Mouse (Mus musculus): Measurements from ENCODE around the gene Mapk8ip2. TPM values are rescaled to one million over a fixed set of nuclear protein-coding genes. Genes with fewer than 3 reads are reported as not detected.
"Not testable (repeated sequence)": the region's sequence is repeated elsewhere in the genome, so short reads cannot be mapped to it uniquely, and the experiment has no call there.

The Mapk8ip2 gene
- polyA plus RNA-seq, 1 experiment from 2014 or later, result 0.34 TPM

DNA sequence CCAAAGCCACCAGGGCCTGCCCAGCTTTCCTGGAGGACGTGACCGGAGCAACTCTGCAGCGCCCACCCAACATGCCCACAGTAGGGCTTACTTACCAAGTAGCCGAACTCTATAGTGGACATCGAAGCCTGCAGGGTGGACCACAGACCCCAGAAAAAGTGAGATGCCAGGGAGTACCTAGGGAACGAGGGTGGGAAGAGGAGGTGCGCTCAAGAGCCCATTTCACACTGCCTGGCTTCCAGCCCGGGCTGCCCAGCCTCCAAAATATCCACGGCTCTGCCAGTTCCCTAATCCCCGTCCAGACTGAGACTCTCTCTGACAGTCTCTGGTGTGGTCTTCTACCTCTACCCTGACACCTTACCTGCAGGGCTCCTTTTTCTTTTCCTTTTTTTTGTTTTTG is 27.0 kb upstream of the Mapk8ip2 start:
- Histone ChIP-seq H3K27me3 (ENCODE audit: control insufficient read depth, insufficient read depth, low read length) (no peaks in the 10 kb centered on the region), H3K4me3 (ENCODE audit: low read length) (no peak overlapping the region), H3K9me3 (ENCODE audit: control insufficient read depth, low read length) (no peaks in the 10 kb centered on the region), H3K4me1 (ENCODE audit: control insufficient read depth, insufficient read depth, low read length) (peaks cover 4% of the 10 kb centered on the region; the same call in 1 of the 2 replicates), H3K9ac (ENCODE audit: low read depth, low read length) (no peak overlapping the region), H3K27ac (ENCODE audit: low read depth, low read length) (no peak overlapping the region), H3K36me3 (ENCODE audit: control insufficient read depth, insufficient read depth, low read length) (peaks cover 21% of the 10 kb centered on the region), H3K4me2 (replicated peaks; ENCODE audit: low read depth, low read length) (no peak overlapping the region)
- 95% methylated on average over 10 of the region's 10 CpGs for WGBS
- ATAC-seq (ENCODE audit: low FRiP score, low TSS enrichment), result no peak

DNA sequence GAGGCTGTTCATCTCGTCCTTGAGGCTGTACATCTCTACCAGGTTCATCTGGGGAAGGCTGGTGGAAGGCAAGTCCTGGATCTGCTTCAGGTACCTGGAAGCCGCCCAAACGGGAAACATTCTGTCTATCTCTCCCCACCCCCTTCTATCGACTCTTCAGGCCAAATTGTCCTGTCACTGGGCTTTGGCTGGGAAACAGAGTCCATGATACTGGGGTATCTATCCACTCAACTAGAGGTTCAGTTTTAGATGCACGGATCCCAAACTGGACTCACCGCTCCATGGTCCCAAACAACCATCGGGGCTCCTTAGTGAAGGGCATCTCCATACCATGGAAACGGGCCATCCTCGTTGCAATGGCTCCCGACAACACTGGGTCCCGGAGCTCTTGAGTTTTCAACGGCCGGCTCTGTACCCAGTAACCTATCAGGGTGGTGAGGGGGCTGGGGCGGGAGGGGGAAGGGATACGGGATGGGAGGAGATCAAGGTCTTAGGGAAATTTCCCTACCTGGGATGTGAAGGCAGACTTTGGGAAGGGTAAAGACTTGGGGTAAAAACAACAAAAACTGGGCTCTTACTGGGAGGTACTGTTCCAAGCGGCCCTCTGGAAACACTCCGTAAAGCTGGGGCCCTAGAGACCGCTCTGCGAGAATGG is 25.4 kb upstream of the Mapk8ip2 start:
- ATAC-seq (ENCODE audit: low FRiP score, low TSS enrichment), result no peak
- no peaks in the 10 kb centered on the region for H3K9me3 ChIP-seq (ENCODE audit: control insufficient read depth, low read length)
- H3K9ac ChIP-seq (ENCODE audit: low read depth, low read length), result peak overlapping the region; percentile 68; the same call in 1 of the 2 replicates
- peaks cover 4% of the 10 kb centered on the region; the same call in 1 of the 2 replicates for H3K4me1 ChIP-seq (ENCODE audit: control insufficient read depth, insufficient read depth, low read length)
- no peak overlapping the region for H3K27ac ChIP-seq (ENCODE audit: low read depth, low read length)
- H3K4me2 ChIP-seq (replicated peaks; ENCODE audit: low read depth, low read length), result peak overlapping the region; percentile 89
- peaks cover 21% of the 10 kb centered on the region for H3K36me3 ChIP-seq (ENCODE audit: control insufficient read depth, insufficient read depth, low read length)
- WGBS, result 86% methylated on average over 19 of the region's 19 CpGs
- peak overlapping the region; percentile 72 for H3K4me3 ChIP-seq (ENCODE audit: low read length)
- H3K27me3 ChIP-seq (ENCODE audit: control insufficient read depth, insufficient read depth, low read length), result no peaks in the 10 kb centered on the region

GRCm38 (mm10) chr15:89428821-89429351 is 24.8 kb upstream of the Mapk8ip2 start:
- peak; percentile 70 for ATAC-seq (ENCODE audit: low FRiP score, low TSS enrichment)
- Histone ChIP-seq H3K27me3 (ENCODE audit: control insufficient read depth, insufficient read depth, low read length) (no peaks in the 10 kb centered on the region), H3K4me2 (replicated peaks; ENCODE audit: low read depth, low read length) (peak overlapping the region; percentile 89), H3K4me1 (ENCODE audit: control insufficient read depth, insufficient read depth, low read length) (peaks cover 4% of the 10 kb centered on the region; the same call in 1 of the 2 replicates), H3K9me3 (ENCODE audit: control insufficient read depth, low read length) (no peaks in the 10 kb centered on the region), H3K36me3 (ENCODE audit: control insufficient read depth, insufficient read depth, low read length) (peaks cover 21% of the 10 kb centered on the region), H3K4me3 (ENCODE audit: low read length) (peak overlapping the region; percentile 72), H3K9ac (ENCODE audit: low read depth, low read length) (peak overlapping the region; percentile 68), H3K27ac (ENCODE audit: low read depth, low read length) (no peak overlapping the region)
- WGBS, result 5% methylated on average over 18 of the region's 22 CpGs

DNA sequence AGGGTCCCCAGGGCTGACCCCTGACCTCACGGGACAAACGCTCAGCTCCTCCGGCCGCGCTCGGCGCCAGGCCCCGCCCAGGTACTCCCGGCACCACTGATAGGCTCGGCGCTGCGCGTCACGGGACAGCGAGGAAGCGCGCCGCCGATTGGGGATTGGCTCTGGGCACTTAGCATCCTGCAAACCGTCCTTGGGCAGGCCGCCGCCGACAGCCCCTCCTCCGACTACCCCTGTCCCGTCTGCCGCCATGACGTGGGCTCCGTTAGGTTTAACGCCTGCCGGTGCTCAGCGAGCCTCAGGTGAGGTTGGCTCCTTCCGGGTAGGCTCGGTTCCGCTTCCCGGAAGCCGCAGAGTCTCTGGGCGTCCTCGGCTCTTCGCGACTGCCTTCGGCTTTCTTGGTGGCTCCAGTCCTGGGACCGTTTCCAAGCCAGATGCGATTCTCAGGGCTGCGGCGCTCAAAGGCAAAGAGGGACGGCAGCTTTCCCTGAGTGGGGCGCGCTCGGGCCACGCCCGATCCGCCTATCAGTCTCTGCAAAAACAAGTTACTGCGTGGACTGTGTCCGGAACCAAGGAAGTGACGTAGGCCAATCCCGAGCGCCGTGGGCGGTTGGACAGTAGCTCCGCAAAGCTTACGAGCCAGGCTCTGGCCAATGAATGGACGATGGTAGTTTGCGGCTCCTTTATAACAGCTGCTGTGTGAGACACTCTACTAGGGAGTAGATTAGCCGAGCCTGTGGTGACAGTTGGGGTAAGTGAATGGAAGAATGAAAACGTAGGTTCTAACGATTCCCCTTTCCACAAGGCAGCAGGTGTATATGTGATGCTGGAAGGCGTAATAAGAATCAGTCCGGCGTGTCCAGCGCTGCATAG is 24.1 kb upstream of the Mapk8ip2 start, which contains the start of the genes C730034F03Rik, Gm44502 and Chkb:
C730034F03Rik (plus strand) TSS at position 238 of the 870 bp plus-strand sequence.
Gm44502 (minus strand) TSS at position 345 of the 870 bp plus-strand sequence.
Chkb (minus strand) TSS at position 557 of the 870 bp plus-strand sequence.
- H3K27me3 ChIP-seq (ENCODE audit: control insufficient read depth, insufficient read depth, low read length), result no peaks in the 10 kb centered on the region
- WGBS, result under 1% methylated on average over 70 of the region's 70 CpGs

DNA sequence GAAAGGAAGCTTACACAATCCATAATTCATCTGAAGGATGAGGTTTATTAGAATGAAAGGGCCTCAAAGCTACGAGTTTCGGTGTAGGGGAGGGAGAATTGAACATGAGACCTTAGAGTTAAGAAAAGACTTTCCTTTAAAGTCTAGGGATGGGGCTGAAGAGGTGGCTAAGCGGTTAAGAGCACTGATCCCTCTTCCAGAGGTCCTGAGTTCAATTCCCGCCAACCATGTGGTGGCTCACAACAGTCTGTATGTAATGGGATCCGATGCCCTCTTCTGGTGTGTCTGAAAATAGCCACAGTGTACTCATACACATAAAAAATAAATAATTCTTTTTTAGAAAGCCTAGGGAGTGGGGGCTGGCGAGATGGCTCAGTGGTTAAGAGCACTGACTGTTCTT is 23.4 kb upstream of the Mapk8ip2 start:
- ATAC-seq (ENCODE audit: low FRiP score, low TSS enrichment), result no peak; the same call in 1 of the 2 replicates
- WGBS, result 53% methylated on average over 6 of the region's 6 CpGs

More for the DNA sequence above, 24.1 kb upstream of the Mapk8ip2 start, which contains the start of the genes C730034F03Rik, Gm44502 and Chkb:
- Histone ChIP-seq H3K36me3 (ENCODE audit: control insufficient read depth, insufficient read depth, low read length) (peaks cover 21% of the 10 kb centered on the region), H3K4me2 (replicated peaks; ENCODE audit: low read depth, low read length) (peak within 1 kb of the TSS; percentile 89), H3K9ac (ENCODE audit: low read depth, low read length) (peak within 1 kb of the TSS; percentile 68), H3K4me1 (ENCODE audit: control insufficient read depth, insufficient read depth, low read length) (peaks cover 4% of the 10 kb centered on the region; the same call in 1 of the 2 replicates), H3K27ac (ENCODE audit: low read depth, low read length) (peak within 1 kb of the TSS; percentile 94), H3K9me3 (ENCODE audit: control insufficient read depth, low read length) (no peaks in the 10 kb centered on the region), H3K4me3 (ENCODE audit: low read length) (peak within 1 kb of the TSS; percentile 72)
- peak; percentile 93 for ATAC-seq (ENCODE audit: low FRiP score, low TSS enrichment)

DNA sequence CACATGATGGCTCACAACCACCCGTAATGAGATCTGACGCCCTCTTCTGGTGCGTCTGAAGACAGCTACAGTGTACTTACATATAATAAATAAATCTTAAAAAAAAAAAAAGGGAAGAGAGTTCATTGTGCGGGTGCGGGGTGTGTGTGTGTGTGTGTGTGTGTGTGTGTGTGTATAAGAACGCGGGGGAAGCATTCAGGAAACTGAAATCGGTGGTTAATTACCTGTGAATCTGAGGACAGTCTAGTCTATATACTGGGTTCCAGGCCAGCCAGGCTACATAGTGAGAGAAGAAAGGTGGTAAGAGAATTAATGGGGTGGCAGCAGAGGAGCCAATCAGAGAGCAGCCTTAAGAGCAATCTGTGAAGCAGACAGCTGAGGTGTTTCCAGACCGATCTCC is 22.9 kb upstream of the Mapk8ip2 start:
- ATAC-seq (ENCODE audit: low FRiP score, low TSS enrichment); H3K4me3 ChIP-seq (ENCODE audit: low read length); H3K4me1 ChIP-seq (ENCODE audit: control insufficient read depth, insufficient read depth, low read length); H3K27me3 ChIP-seq (ENCODE audit: control insufficient read depth, insufficient read depth, low read length); H3K9me3 ChIP-seq (ENCODE audit: control insufficient read depth, low read length); H3K27ac ChIP-seq (ENCODE audit: low read depth, low read length); H3K9ac ChIP-seq (ENCODE audit: low read depth, low read length); H3K4me2 ChIP-seq (replicated peaks; ENCODE audit: low read depth, low read length): not testable (repeated sequence)
- H3K36me3 ChIP-seq (ENCODE audit: control insufficient read depth, insufficient read depth, low read length), result peaks cover 21% of the 10 kb centered on the region
- 84% methylated on average over 9 of the region's 9 CpGs for WGBS

More for the DNA sequence above, 23.4 kb upstream of the Mapk8ip2 start:
- Histone ChIP-seq H3K27ac (ENCODE audit: low read depth, low read length) (peak overlapping the region; percentile 94), H3K4me3 (ENCODE audit: low read length) (peak overlapping the region; percentile 72), H3K4me2 (replicated peaks; ENCODE audit: low read depth, low read length) (peak overlapping the region; percentile 89), H3K27me3 (ENCODE audit: control insufficient read depth, insufficient read depth, low read length) (no peaks in the 10 kb centered on the region), H3K9me3 (ENCODE audit: control insufficient read depth, low read length) (no peaks in the 10 kb centered on the region), H3K9ac (ENCODE audit: low read depth, low read length) (peak overlapping the region; percentile 68), H3K4me1 (ENCODE audit: control insufficient read depth, insufficient read depth, low read length) (peaks cover 4% of the 10 kb centered on the region; the same call in 1 of the 2 replicates), H3K36me3 (ENCODE audit: control insufficient read depth, insufficient read depth, low read length) (peaks cover 21% of the 10 kb centered on the region)

DNA sequence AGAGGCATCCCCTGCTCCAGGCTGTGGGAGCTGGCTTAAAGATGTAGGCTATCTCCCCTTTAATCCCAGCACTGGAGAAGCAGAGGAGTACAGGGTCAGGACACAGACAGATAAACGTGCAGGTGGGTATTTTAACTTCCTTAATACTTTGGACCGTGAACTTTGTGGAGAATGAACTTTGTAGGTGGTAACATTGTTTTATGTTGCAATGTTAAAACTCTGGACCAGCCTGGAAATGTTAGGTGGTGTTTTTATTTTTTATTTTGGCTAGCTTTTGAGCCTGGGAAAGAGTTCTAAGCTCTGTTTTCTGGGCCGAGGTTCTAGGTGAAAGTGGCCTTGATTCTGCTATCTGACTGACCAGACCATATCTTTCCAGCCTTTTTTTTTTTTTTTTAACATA is 22.4 kb upstream of the Mapk8ip2 start:
- no peak for ATAC-seq (ENCODE audit: low FRiP score, low TSS enrichment)
- H3K36me3 ChIP-seq (ENCODE audit: control insufficient read depth, insufficient read depth, low read length), result peaks cover 16% of the 10 kb centered on the region

DNA sequence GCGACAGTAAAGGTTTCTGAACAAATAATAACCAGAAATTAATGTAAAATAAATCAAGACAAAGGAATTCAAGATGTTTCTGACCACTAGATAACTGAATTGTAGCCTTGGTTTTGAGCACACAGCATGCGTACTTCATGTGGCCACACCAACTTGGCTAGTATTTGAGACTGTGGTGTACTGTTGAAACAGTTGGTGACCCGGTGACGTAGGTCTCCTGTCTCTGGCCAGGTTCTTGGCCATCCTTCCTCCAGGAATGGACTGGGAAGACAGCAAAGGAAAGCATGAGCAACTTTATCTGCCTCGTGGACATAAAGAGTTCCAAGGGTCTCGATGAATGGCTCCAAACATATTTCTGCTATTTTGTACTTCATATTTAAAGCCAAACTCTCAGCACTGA is 21.9 kb upstream of the Mapk8ip2 start:
- H3K4me2 ChIP-seq (replicated peaks; ENCODE audit: low read depth, low read length), result no peak overlapping the region
- no peak overlapping the region for H3K9ac ChIP-seq (ENCODE audit: low read depth, low read length)
- H3K27me3 ChIP-seq (ENCODE audit: control insufficient read depth, insufficient read depth, low read length), result no peaks in the 10 kb centered on the region
- H3K4me1 ChIP-seq (ENCODE audit: control insufficient read depth, insufficient read depth, low read length), result peaks cover 4% of the 10 kb centered on the region; the same call in 1 of the 2 replicates
- 95% methylated on average over 6 of the region's 6 CpGs for WGBS
- H3K36me3 ChIP-seq (ENCODE audit: control insufficient read depth, insufficient read depth, low read length), result peaks cover 11% of the 10 kb centered on the region
- no peaks in the 10 kb centered on the region for H3K9me3 ChIP-seq (ENCODE audit: control insufficient read depth, low read length)
- H3K27ac ChIP-seq (ENCODE audit: low read depth, low read length), result no peak overlapping the region
- no peak overlapping the region for H3K4me3 ChIP-seq (ENCODE audit: low read length)
- ATAC-seq (ENCODE audit: low FRiP score, low TSS enrichment), result no peak

More for the DNA sequence above, 22.4 kb upstream of the Mapk8ip2 start:
- no peak overlapping the region for H3K27ac ChIP-seq (ENCODE audit: low read depth, low read length)
- no peaks in the 10 kb centered on the region for H3K9me3 ChIP-seq (ENCODE audit: control insufficient read depth, low read length)
- peaks cover 4% of the 10 kb centered on the region; the same call in 1 of the 2 replicates for H3K4me1 ChIP-seq (ENCODE audit: control insufficient read depth, insufficient read depth, low read length)
- no peak overlapping the region for H3K9ac ChIP-seq (ENCODE audit: low read depth, low read length)
- H3K27me3 ChIP-seq (ENCODE audit: control insufficient read depth, insufficient read depth, low read length), result no peaks in the 10 kb centered on the region
- WGBS, result 84% methylated on average over 3 of the region's 3 CpGs
- H3K4me2 ChIP-seq (replicated peaks; ENCODE audit: low read depth, low read length), result no peak overlapping the region
- no peak overlapping the region for H3K4me3 ChIP-seq (ENCODE audit: low read length)
